Mouse (Mus musculus) E14TG2a.4 (cell line): ENCODE measurements around the gene Chst12.
A peak's percentile ranks its signal among the peaks of the same experiment; 100 is the strongest.

Experiments used
- H3K27me3 ChIP-seq: 2 replicates; pipeline ENCODE4 v1.6.1; 2014; ENCODE audit warnings: low read length, control low read depth; ENCODE audit not compliant: insufficient read depth
- H3K36me3 ChIP-seq: 2 replicates; pipeline ENCODE4 v1.6.1; 2014; ENCODE audit warnings: low read length, control low read depth; ENCODE audit not compliant: insufficient read depth
- H3K4me1 ChIP-seq: replicated peaks from 2 replicates; pipeline ENCODE4 v1.6.1; 2014; ENCODE audit warnings: low read depth, low read length, control low read depth
- H3K4me3 ChIP-seq: replicated peaks from 2 replicates; pipeline ENCODE4 v1.5.1; 2014; ENCODE audit warnings: mild to moderate bottlenecking, low read length
- H3K9me3 ChIP-seq: 2 replicates; pipeline ENCODE4 v1.6.1; 2014; ENCODE audit warnings: low read length, control low read depth
- CTCF ChIP-seq: conservative IDR thresholded peaks from 2 replicates; pipeline ENCODE4 v1.5.1; 2014; ENCODE audit warnings: low read length
- NANOG ChIP-seq: IDR thresholded peaks from 2 replicates; pipeline ENCODE4 v1.6.1; 2014; ENCODE audit warnings: borderline replicate concordance, low read length, mixed read lengths
- POU5F1 ChIP-seq: IDR thresholded peaks from 2 replicates; pipeline ENCODE4 v1.6.1; 2014; ENCODE audit warnings: low read length, borderline replicate concordance

The Chst12 gene

GRCm38 (mm10) chr5:140540106-140540505 is 34.8 kb downstream of the Chst12 start:
- Histone ChIP-seq H3K36me3 (no peaks in the 10 kb centered on the region), H3K27me3 (peaks cover 21% of the 10 kb centered on the region), H3K4me3 (no peak overlapping the region), H3K4me1 (0 out of 2 replicates have a peak, but pooled peaks cover 2% of the 10 kb centered on the region), H3K9me3 (peaks cover 18% of the 10 kb centered on the region)
- TF ChIP-seq NANOG (no peak), CTCF (peak; percentile 72), POU5F1 (no peak)

- no peaks in the 10 kb centered on the region for H3K36me3 ChIP-seq
- no peak overlapping the region for H3K4me3 ChIP-seq
- no peak for TF ChIP-seq NANOG
- TF ChIP-seq POU5F1: no peak
- TF ChIP-seq CTCF: no peak
- no peaks in the 10 kb centered on the region for H3K9me3 ChIP-seq
- H3K4me1 ChIP-seq: peaks cover 7% of the 10 kb centered on the region; the same call in 1 of the 2 replicates
- peaks cover 21% of the 10 kb centered on the region for H3K27me3 ChIP-seq
Observed at GRCm38 (mm10) chr5:140542811-140543575, 37.6 kb downstream of the Chst12 start.

- no peaks in the 10 kb centered on the region for H3K36me3 ChIP-seq
- H3K4me1 ChIP-seq: peaks cover 24% of the 10 kb centered on the region
- TF ChIP-seq POU5F1: no peak
- no peak for TF ChIP-seq NANOG
- TF ChIP-seq CTCF: no peak
- H3K4me3 ChIP-seq: no peak overlapping the region
- H3K27me3 ChIP-seq: peaks cover 14% of the 10 kb centered on the region; the same call in 1 of the 2 replicates
- no peaks in the 10 kb centered on the region for H3K9me3 ChIP-seq
Observed at GRCm38 (mm10) chr5:140545651-140546050, 40.3 kb downstream of the Chst12 start.

GRCm38 (mm10) chr5:140546332-140546731 is 41.0 kb downstream of the Chst12 start:
- H3K4me1 ChIP-seq: peaks cover 24% of the 10 kb centered on the region
- no peak overlapping the region for H3K4me3 ChIP-seq
- TF ChIP-seq NANOG (no peak), CTCF (peak; percentile 44)
- H3K36me3 ChIP-seq: no peaks in the 10 kb centered on the region
- H3K27me3 ChIP-seq: peaks cover 15% of the 10 kb centered on the region; the same call in 1 of the 2 replicates
- H3K9me3 ChIP-seq: no peaks in the 10 kb centered on the region

GRCm38 (mm10) chr5:140549306-140550047 is 44.1 kb downstream of the Chst12 start:
- Histone ChIP-seq H3K4me1 (peaks cover 32% of the 10 kb centered on the region), H3K9me3 (no peaks in the 10 kb centered on the region), H3K4me3 (no peak overlapping the region), H3K36me3 (no peaks in the 10 kb centered on the region), H3K27me3 (peaks cover 23% of the 10 kb centered on the region)
- no peak for TF ChIP-seq NANOG
- no peak for TF ChIP-seq POU5F1
- no peak for TF ChIP-seq CTCF

GRCm38 (mm10) chr5:140553719-140554118 is 48.4 kb downstream of the Chst12 start:
- no peak for TF ChIP-seq CTCF
- Histone ChIP-seq H3K4me3 (no peak overlapping the region), H3K4me1 (peaks cover 32% of the 10 kb centered on the region), H3K27me3 (peaks cover 16% of the 10 kb centered on the region), H3K9me3 (no peaks in the 10 kb centered on the region), H3K36me3 (no peaks in the 10 kb centered on the region)

GRCm38 (mm10) chr5:140556859-140557258 is 51.5 kb downstream of the Chst12 start:
- Histone ChIP-seq H3K36me3 (no peaks in the 10 kb centered on the region), H3K9me3 (no peaks in the 10 kb centered on the region), H3K4me3 (no peak overlapping the region), H3K27me3 (peaks cover 11% of the 10 kb centered on the region), H3K4me1 (peaks cover 19% of the 10 kb centered on the region)
- TF ChIP-seq NANOG (no peak), CTCF (no peak), POU5F1 (no peak)

- no peaks in the 10 kb centered on the region for H3K9me3 ChIP-seq
- peaks cover 19% of the 10 kb centered on the region for H3K27me3 ChIP-seq
- TF ChIP-seq NANOG (no peak), CTCF (no peak), POU5F1 (no peak)
- H3K36me3 ChIP-seq: no peaks in the 10 kb centered on the region
- H3K4me1 ChIP-seq: peaks cover 49% of the 10 kb centered on the region
- H3K4me3 ChIP-seq: no peak overlapping the region
Observed at GRCm38 (mm10) chr5:140562601-140563000, 57.3 kb downstream of the Chst12 start.
